Mouse (Mus musculus) liver, postnatal 0 days (tissue): Measurements from ENCODE around the gene Acox2. TPM values are rescaled to one million over a fixed set of nuclear protein-coding genes. Genes with fewer than 3 reads are reported as not detected.

Source experiments
- ATAC-seq: fragments of 200-750 bp; cut with Nextera tagmentation; 2 replicates; pipeline ENCODE4 v1.8.0; 2017; ENCODE audit warnings: mild to moderate bottlenecking, moderate library complexity
- DNase-seq: peaks from one replicate; pipeline ENCODE4 v3.0.0-alpha.2; 2016
- H3K27ac ChIP-seq: fragments of 300-500 bp; sonication (generic); 2 replicates; pipeline ENCODE4 v1.5.1; 2014; ENCODE audit warnings: antibody characterized with exemption, moderate library complexity, mild to moderate bottlenecking, low read depth
- H3K27me3 ChIP-seq: fragments of 300-500 bp; sonication (generic); 2 replicates; pipeline ENCODE4 v1.6.1; 2014; ENCODE audit warnings: low read length, control low read depth, mixed read lengths; ENCODE audit not compliant: insufficient read depth
- H3K36me3 ChIP-seq: fragments of 300-500 bp; sonication (generic); replicated peaks from 2 replicates; pipeline ENCODE4 v1.6.1; 2014; ENCODE audit warnings: mild to moderate bottlenecking, control low read depth, low read length, moderate library complexity, mixed read lengths; ENCODE audit not compliant: insufficient read depth
- H3K4me1 ChIP-seq: fragments of 300-500 bp; sonication (generic); 2 replicates; pipeline ENCODE4 v1.6.1; 2014; ENCODE audit warnings: antibody characterized with exemption, mild to moderate bottlenecking, control low read depth; ENCODE audit not compliant: insufficient read depth
- H3K4me2 ChIP-seq: fragments of 300-500 bp; sonication (generic); 2 replicates; pipeline ENCODE4 v1.6.1; 2014; ENCODE audit warnings: low read depth, mild to moderate bottlenecking, low read length, moderate library complexity, mixed read lengths
- H3K4me3 ChIP-seq: fragments of 300-500 bp; sonication (generic); 2 replicates; pipeline ENCODE4 v1.5.1; 2014; ENCODE audit warnings: low read depth, low read length
- H3K9ac ChIP-seq: fragments of 300-500 bp; sonication (generic); replicated peaks from 2 replicates; pipeline ENCODE4 v1.6.1; 2014; ENCODE audit warnings: mild to moderate bottlenecking, moderate library complexity
- H3K9me3 ChIP-seq: fragments of 300-500 bp; sonication (generic); 2 replicates; pipeline ENCODE4 v1.6.1; 2016; ENCODE audit warnings: mild to moderate bottlenecking, control low read depth, low read length, mixed read lengths
- CTCF ChIP-seq: sonication (generic); IDR thresholded peaks from 2 replicates; pipeline ENCODE4 v1.5.1; 2016; ENCODE audit warnings: antibody characterized with exemption, low read depth
- EP300 ChIP-seq: IDR thresholded peaks from 2 replicates; pipeline ENCODE4 v1.6.1; 2016; ENCODE audit warnings: antibody characterized with exemption, low read depth, mild to moderate bottlenecking
- WGBS: fragments of 180-500 bp; shearing (Covaris S2); extraction: QIAGEN DNeasy Blood & Tissue Kit; methylation state at CpG from one replicate; pipeline ENCODE4 v1.1.7; 2014; ENCODE audit not compliant: insufficient replicate concordance; 5-methylcytosine and 5-hydroxymethylcytosine counted together
- polyA plus RNA-seq: library from polyadenylated mRNA; unstranded; fragments of >200 nt; fragmentation: Nextera tagmentation; extraction: Ambion mirVana; gene quantifications from 2 replicates; pipeline ENCODE4 v1.2.1, GENCODE M21; 2015

The Acox2 gene
- polyA plus RNA-seq, 1 experiment from 2014 or later, result 66.7 TPM

DNA sequence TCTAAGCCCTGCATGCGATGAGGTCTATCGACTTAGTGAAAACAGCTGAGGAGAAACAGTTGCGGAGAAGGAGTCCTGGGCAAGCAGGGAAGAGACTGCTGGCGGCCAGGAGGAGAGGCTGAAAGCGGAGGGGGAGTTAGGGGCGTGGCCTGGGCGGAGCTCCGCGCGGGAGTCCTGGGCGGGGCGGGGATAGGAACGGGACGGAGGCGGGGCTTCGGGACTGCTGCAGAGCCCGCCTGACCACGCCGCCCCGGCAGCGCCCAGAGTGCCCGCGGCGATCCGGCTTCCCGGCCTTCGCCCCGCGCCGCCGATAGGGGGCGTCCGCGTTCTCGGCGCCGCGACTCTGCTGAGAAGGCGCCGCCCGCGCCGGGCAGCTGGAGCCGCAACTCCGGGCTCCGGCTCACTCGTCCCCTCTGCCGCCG is 45.3 kb downstream of the Acox2 start, which contains the start of gene Kctd6:
Gene Kctd6, plus strand, starts transcription at position 338 of the 422 bp plus-strand sequence.
- Histone ChIP-seq H3K27me3 (no peaks in the 10 kb centered on the region), H3K27ac (peak within 1 kb of the TSS; percentile 98), H3K4me2 (peak within 1 kb of the TSS; percentile 74), H3K36me3 (no peaks in the 10 kb centered on the region), H3K4me3 (peak within 1 kb of the TSS; percentile 77), H3K9ac (peak within 1 kb of the TSS; percentile 88), H3K9me3 (no peaks in the 10 kb centered on the region), H3K4me1 (peaks cover 26% of the 10 kb centered on the region)
- peak; percentile 94 for ATAC-seq
- no peak for TF ChIP-seq EP300
- TF ChIP-seq CTCF, result peak; percentile 79
- peak; percentile 100 for DNase-seq
- WGBS, result 7% methylated on average over 35 of the region's 49 CpGs

DNA sequence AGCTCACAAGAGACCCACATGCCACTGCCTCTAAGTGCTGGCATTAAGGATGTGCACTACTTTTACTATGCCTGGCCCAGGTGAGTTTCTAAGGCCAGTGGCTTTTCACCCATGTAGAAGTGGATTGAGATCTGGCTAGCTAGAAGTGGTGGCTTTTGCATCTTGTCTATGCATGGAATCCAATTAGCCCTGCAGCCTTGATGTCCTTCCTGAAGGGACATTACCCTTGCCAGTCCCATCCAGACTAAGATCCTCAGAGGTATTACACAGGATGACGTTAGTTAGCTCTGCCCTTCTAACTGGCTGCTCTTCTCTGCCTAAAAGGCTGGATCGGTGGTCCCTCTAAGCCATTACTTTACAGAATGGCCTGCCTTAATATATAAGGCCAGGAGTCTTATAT is 46.2 kb downstream of the Acox2 start:
- H3K4me2 ChIP-seq, result no peak overlapping the region
- H3K36me3 ChIP-seq, result no peaks in the 10 kb centered on the region
- no peaks in the 10 kb centered on the region for H3K9me3 ChIP-seq
- 82% methylated on average over 2 of the region's 2 CpGs for WGBS
- no peak for ATAC-seq
- peak; percentile 8 for DNase-seq
- no peak overlapping the region for H3K9ac ChIP-seq
- no peaks in the 10 kb centered on the region for H3K27me3 ChIP-seq
- peaks cover 23% of the 10 kb centered on the region for H3K4me1 ChIP-seq
- TF ChIP-seq CTCF (no peak), EP300 (no peak)
- H3K27ac ChIP-seq, result no peak overlapping the region
- H3K4me3 ChIP-seq, result no peak overlapping the region

DNA sequence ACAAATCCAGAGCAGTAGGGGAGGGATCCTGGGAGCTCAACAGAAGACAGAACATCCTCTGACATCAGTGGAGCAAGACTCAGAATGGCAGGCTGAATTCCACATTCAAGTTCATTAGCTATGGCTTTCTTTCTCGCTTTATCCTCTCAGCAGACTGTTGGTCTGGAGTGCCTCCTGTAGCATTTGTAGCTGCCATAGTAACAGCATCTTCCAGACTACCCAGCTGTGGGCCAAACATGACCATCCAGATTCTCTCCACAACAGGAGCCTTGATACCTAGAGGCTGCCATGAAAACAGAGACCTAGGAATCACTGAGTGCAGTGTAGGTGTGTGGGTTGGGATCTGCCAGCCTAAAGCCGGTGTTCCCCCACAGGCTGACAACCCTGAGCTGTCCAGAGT is 49.3 kb downstream of the Acox2 start:
- Histone ChIP-seq H3K4me3 (no peak overlapping the region), H3K27ac (no peak overlapping the region), H3K9ac (no peak overlapping the region), H3K27me3 (no peaks in the 10 kb centered on the region), H3K4me2 (no peak overlapping the region), H3K36me3 (no peaks in the 10 kb centered on the region), H3K4me1 (peaks cover 4% of the 10 kb centered on the region), H3K9me3 (no peaks in the 10 kb centered on the region)
- ATAC-seq (no peak), DNase-seq (no peak)
- WGBS, result 86% methylated on average over 2 of the region's 2 CpGs
- no peak for TF ChIP-seq EP300
- TF ChIP-seq CTCF, result no peak

DNA sequence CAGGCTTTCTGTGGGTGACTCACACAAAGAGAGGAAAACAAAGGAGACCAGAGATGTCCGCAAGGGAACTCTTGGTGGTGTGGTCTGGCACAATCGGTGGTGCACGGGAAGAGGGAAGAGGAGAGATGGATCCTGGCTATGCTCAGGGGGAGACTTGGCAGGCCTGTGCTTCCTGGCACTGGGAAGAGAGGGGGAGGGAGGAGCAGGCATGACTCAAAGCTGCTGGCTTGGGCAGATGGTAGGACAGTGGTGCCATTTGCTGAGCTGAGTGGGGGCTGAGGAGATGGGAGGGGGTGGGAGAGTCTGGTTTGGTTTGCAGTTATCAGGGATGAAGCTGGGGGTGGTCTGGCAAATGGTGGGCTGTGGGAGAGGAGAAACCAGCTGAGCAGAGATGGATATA is 50.3 kb downstream of the Acox2 start:
- no peak overlapping the region for H3K4me2 ChIP-seq
- DNase-seq, result peak; percentile 10
- H3K27me3 ChIP-seq, result no peaks in the 10 kb centered on the region
- TF ChIP-seq CTCF (no peak), EP300 (no peak)
- H3K9me3 ChIP-seq, result no peaks in the 10 kb centered on the region
- peaks cover 2% of the 10 kb centered on the region; the same call in 1 of the 2 replicates for H3K4me1 ChIP-seq
- no peaks in the 10 kb centered on the region for H3K36me3 ChIP-seq
- no peak for ATAC-seq
- WGBS, result 81% methylated on average over 3 of the region's 3 CpGs
- no peak overlapping the region for H3K27ac ChIP-seq
- no peak overlapping the region for H3K4me3 ChIP-seq
- no peak overlapping the region for H3K9ac ChIP-seq

DNA sequence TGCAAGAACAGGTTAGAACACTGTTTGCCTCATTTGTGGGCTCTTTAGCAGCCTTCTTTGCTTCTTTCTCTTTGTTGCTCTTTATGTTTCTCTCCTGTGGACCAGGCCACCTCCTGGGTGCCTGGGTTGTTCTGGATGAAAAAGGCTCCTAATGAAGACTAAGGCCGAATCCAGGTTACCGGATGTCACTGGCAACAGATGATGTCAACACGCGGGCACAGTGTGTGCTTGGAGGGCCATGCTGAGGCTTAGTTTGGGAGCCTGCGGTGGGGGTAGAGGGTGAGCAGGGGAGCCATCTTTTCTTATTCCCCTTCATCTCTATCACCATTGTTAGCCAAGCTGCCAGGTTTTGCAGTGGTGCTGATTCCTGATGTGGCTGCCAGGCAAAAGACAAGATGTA is 51.6 kb downstream of the Acox2 start:
- no peak for TF ChIP-seq EP300
- TF ChIP-seq CTCF, result no peak
- H3K9me3 ChIP-seq, result no peaks in the 10 kb centered on the region
- no peak overlapping the region for H3K4me2 ChIP-seq
- no peak overlapping the region for H3K4me3 ChIP-seq
- no peaks in the 10 kb centered on the region for H3K27me3 ChIP-seq
- DNase-seq (peak; percentile 7), ATAC-seq (no peak)
- H3K27ac ChIP-seq, result no peak overlapping the region
- H3K4me1 ChIP-seq, result no peaks in the 10 kb centered on the region
- H3K36me3 ChIP-seq, result no peaks in the 10 kb centered on the region
- WGBS, result 85% methylated on average over 5 of the region's 5 CpGs
- no peak overlapping the region for H3K9ac ChIP-seq

DNA sequence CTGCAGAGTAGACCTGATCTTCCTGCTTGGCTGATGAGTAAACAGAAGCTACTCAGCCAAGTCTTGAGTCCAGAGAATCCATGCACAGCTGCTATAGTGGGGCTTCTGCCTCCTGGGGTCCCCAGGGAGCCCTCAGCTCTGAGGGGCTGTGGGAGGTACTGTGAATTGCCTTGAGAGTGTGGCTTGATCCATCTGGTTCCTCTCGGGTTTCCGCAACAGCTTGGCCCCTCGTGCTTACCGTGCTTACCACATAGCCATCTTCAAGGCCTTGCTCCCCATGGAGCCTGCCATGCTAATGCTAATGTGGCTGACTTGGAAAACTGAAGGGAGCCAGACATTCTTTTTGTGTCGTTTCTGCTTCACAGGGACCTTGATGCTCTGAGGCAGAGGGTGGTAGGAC is 52.0 kb downstream of the Acox2 start:
- 53% methylated on average over 5 of the region's 5 CpGs for WGBS
- H3K4me1 ChIP-seq, result no peaks in the 10 kb centered on the region
- H3K27ac ChIP-seq, result no peak overlapping the region
- peak; percentile 13 for DNase-seq
- no peaks in the 10 kb centered on the region for H3K9me3 ChIP-seq
- ATAC-seq, result peak; percentile 13; the same call in 1 of the 2 replicates
- H3K4me3 ChIP-seq, result no peak overlapping the region
- TF ChIP-seq EP300 (no peak), CTCF (no peak)
- no peak overlapping the region for H3K4me2 ChIP-seq
- no peak overlapping the region for H3K9ac ChIP-seq
- H3K27me3 ChIP-seq, result no peaks in the 10 kb centered on the region
- H3K36me3 ChIP-seq, result no peaks in the 10 kb centered on the region
